Mouse (Mus musculus) E14TG2a.4 (cell line): ENCODE data around the gene Alcam.

Source experiments
- CTCF ChIP-seq: conservative IDR thresholded peaks from 2 replicates; pipeline ENCODE4 v1.5.1; 2014; ENCODE audit warnings: low read length
- NANOG ChIP-seq: IDR thresholded peaks from 2 replicates; pipeline ENCODE4 v1.6.1; 2014; ENCODE audit warnings: borderline replicate concordance, low read length, mixed read lengths

- TF ChIP-seq CTCF (no peak), NANOG (no peak)
Observed at GRCm38 (mm10) chr16:52210844-52211606, 242.8 kb downstream of the Alcam start.
